Mouse (Mus musculus) small intestine, adult 10 weeks (tissue): ENCODE results near the gene Rtn4r. TPM values are rescaled to one million over a fixed set of nuclear protein-coding genes. Genes with fewer than 3 reads are reported as not detected.

Experiments
- polyA plus RNA-seq: library from polyadenylated mRNA; stranded (reverse); fragments of 350-450 nt; fragmentation: Illumina TruSeq; extraction: RNeasy Lipid Tissue Mini Kit (QIAGEN cat#74804); gene quantifications from one replicate; pipeline ENCODE4 v1.2.3, GENCODE M21; 2014; ENCODE audit warnings: low replicate concordance

The Rtn4r gene
- not detected for polyA plus RNA-seq

GRCm38 (mm10) chr16:18127241-18127861 lies at the start of gene Rtn4r:
TSS of gene Rtn4r (plus strand) at chr16:18127642.

Other genes with a start within 250 kb of the Rtn4r start
- gene Gm20518, start 236.0 kb upstream of the Rtn4r start, polyA plus RNA-seq, result not detected
- not detected for gene Tssk1, start 233.4 kb upstream of the Rtn4r start, polyA plus RNA-seq
- 6.0 TPM for gene Dgcr2, start 229.1 kb upstream of the Rtn4r start, polyA plus RNA-seq
- not detected for gene Tssk2, start 229.0 kb upstream of the Rtn4r start, polyA plus RNA-seq
- gene Ess2, start 216.3 kb upstream of the Rtn4r start, polyA plus RNA-seq, result 2.0 TPM
- not detected for gene Gsc2, start 212.6 kb upstream of the Rtn4r start, polyA plus RNA-seq
- gene Slc25a1, start 199.4 kb upstream of the Rtn4r start, polyA plus RNA-seq, result 11.0 TPM
- not detected for gene Vpreb2, start 147.2 kb upstream of the Rtn4r start, polyA plus RNA-seq
- gene Dgcr6, start 74.8 kb upstream of the Rtn4r start, polyA plus RNA-seq, result 2.7 TPM
- 0.30 TPM for gene Prodh, start 37.4 kb upstream of the Rtn4r start, polyA plus RNA-seq
- not detected for gene Ccdc188, start 90.2 kb downstream of the Rtn4r start, polyA plus RNA-seq
- not detected for gene Zdhhc8, start 107.5 kb downstream of the Rtn4r start, polyA plus RNA-seq
- 18.5 TPM for gene Trmt2a, start 121.0 kb downstream of the Rtn4r start, polyA plus RNA-seq
- gene Ranbp1, start 121.1 kb downstream of the Rtn4r start, polyA plus RNA-seq, result 84.6 TPM
- gene Gm49776, start 130.7 kb downstream of the Rtn4r start, polyA plus RNA-seq, result not detected
- gene Dgcr8, start 161.6 kb downstream of the Rtn4r start, polyA plus RNA-seq, result 23.3 TPM
- 8.9 TPM for gene Tango2, start 220.5 kb downstream of the Rtn4r start, polyA plus RNA-seq
- not detected for gene Arvcf, start 220.5 kb downstream of the Rtn4r start, polyA plus RNA-seq